Mouse (Mus musculus) cerebellum, postnatal 10 days (tissue): ENCODE measurements at regions not wholly inside any gene's neighbourhood (a gene's known extent, or its start where the extent isn't known, plus 50 kb on each side); places are given as distances from the start of the nearest gene placed in this dataset.

Experiments used
- DNase-seq, 2 experiments: peaks; one replicate each; pipeline ENCODE4 v3.0.0; 2021; ENCODE audit warnings: mixed read lengths in 2 of 2

DNA sequence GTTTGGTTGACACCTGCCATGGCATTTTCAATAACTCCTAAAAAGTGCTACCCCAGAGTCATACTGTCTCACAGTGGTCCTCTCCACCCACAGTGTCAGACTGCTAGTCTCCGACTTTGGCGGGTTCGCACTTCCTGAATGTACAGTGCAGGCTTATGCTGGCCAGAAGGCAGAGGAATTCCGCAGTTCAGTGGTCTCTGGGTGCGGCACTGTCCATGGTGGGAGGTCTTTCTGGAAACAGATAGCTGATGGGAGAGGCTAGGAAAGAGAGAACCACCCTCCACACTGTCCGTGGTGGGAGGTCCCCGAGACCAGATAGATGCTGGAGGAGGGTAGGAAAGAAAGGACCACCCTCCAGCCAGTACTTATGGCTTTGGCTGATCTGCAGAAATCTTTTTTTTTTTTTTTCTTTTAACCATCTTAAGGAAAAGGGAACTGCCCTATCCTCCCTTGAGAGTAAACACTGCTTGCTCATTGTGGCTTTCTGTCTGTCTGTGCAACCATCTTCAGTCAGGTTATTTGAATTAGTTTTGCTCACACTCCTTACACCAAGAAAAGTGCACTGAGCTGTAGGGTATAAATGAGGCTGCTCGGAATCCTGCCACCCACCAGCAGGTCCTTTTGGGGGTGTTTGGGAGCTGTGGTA lies 227.2 kb downstream of the Kcnrg start:
- DNase-seq, result no peak

DNA sequence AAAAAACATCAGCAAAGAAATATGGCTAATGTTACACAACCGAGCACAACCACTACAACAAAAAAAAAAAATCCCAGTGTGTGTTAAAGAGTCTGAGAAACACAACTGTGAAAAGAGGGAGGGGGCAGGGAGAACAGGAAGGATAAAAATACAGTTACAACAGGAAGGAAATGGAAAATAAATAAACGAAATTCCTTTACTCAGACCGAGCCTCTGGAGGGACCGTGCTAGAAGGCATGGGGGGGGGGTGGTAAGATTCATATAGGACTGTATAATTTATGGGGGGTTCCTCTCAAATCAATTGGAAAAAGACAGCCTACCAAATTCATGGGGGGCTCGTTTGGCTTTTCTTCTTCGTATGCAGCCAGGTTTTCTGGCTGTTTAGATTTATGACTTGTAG lies 228.5 kb downstream of the Kcnrg start:
- DNase-seq, result no peak

DNA sequence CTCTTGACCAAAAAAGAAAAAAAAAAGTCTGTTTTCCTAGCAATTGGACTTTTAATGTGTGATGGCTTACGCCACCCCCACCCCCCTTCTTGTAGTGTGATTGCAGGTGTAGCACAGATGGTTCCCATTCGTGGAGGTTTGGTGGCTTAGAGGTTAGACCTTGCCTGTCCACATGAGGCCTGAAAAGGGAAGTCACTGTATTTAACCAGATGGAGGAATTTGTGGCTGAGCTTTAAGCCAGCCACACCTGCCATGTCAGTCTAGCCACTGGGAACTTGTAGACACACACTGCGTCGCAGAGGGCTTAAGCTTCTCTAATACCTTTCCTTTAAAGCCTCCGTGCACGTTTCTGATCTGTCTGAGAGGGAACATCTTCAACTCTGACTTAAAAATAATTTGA lies 229.0 kb downstream of the Kcnrg start:
- no peak for DNase-seq

DNA sequence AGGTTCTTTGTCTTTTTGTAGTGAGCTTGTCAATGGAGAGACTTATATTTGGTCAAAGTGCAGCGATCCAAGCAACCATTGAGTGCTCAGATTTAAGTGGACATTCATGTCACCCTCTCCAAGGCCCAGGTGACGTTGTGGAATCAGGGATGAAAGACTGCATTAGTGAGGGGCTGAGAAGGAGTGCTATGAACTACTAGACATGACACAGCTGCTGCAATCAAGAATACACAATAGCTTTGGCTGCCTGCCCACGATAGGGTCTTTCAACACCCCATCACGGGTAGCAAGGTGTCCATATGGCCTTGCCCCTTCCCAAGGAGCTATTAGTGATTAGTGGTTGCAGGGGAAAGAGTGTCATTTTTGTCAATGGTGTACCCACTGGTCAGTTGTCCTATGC lies 229.7 kb downstream of the Kcnrg start:
- no peak for DNase-seq

DNA sequence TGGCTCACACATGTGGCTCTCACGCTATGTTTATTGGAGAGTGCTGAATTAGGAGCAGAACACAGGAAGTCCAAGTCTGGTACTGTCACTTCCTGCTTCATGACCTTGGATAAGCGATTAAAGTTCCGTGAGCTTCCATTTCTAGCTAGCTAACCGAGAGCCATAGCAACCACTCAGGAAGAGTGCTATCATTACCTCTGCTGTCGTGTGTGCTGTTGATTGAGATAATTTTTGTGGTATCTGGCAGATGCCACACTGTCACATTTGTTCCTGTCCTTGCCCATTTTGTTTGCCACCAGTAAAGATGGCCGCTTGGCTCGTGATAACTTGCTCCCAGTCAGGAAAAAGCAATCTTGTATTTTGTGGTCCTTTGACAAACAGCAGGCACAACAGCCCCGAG lies 230.6 kb downstream of the Kcnrg start:
- DNase-seq, result no peak

DNA sequence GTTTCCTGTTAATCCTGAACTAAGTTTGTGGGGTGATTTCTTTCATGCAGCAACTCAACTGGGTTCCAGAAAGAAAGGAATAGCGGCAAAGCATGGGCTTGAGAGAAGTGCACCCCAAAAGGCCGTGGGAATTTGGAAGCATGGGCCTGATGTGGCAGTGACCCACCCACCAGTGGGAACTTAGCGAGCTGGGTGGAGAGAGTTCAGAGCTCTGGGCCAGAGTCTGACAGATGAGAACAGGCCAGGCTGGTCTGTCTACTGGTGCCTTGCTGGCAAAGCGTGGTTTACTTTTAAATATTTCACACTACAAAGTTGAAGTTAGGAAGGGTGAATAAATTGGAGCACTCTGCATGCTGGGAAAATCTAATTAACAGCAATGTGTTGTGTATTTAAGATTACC lies 235.2 kb downstream of the Kcnrg start:
- DNase-seq, result no peak

DNA sequence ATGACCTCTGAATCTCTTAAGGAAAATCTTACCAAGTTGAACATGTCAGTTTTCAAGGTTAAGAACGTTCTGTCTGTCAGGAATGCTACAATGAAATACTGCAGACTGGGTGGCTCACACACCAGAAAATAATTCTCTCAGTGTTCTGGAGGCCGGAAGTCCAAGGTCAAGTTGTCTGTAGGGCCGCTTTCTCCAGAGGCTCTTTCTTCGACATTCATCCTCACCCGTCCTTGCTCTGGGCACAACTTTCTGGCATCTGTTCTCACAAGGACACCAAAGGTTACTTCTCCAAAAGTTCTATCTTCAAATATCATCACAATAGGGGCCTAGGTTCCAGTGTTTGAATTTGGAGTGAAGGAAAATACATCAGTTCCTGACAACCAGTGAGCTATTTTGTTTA lies 239.2 kb downstream of the Kcnrg start:
- DNase-seq, result no peak

DNA sequence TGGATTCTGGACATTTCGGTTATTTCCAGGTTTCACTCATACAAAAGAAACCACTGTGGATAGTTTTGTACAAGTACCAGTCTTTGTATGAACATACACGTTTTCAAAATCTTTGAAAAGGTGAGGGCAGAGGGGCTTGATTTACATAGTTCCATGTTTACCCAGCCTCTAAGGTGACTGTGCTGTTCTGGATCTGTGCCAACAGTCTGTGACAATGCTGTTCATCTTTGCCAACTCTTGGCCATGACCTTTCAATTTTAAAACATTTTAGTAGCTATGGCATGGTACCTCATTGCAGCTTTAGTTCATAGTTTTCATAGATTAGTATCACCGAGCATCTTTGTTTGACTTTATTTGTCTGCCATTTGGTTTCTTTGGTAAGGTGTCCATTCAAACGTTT lies 243.0 kb downstream of the Kcnrg start:
- peak in 1 of 2 experiments; percentile 8 for DNase-seq

DNA sequence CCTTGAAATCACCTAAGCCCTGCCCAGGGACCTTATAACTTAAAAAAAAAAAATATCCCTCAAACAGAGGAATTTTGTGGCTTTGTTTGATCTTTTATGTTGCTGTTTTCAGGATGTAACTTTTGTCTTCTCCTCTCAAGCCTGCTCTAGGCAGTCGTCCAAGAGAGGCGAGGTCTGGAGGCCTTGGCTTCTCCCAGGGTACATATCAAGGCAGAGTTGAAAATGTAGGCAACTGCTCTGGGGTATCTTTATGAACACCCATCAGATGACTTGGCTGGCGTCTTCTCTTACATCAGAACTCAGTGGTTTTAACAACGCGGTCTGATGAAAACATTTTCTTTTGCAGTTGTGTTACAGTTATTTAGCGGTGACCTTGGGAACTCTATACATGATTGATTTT lies 250.4 kb downstream of the Kcnrg start:
- DNase-seq, result peak in 1 of 2 experiments; percentile 19

DNA sequence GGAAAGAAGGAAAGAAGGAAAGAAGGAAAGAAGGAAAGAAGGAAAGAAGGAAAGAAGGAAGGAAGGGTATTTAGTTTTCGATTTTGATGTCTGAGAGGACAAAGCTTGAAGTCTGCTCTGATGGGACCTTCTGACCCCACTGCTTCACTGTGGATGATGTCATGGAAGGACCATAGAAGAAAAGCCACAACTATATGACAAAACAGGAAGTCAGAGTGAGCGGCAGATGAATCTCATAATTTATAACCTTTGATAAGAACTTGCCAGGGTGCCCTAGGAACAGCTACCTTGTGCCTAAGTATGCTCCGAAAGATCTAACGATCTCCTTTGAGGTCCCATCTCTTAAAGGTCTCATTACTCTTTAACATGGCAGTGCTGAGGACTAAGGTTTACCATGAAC lies 253.4 kb downstream of the Kcnrg start:
- no peak for DNase-seq

DNA sequence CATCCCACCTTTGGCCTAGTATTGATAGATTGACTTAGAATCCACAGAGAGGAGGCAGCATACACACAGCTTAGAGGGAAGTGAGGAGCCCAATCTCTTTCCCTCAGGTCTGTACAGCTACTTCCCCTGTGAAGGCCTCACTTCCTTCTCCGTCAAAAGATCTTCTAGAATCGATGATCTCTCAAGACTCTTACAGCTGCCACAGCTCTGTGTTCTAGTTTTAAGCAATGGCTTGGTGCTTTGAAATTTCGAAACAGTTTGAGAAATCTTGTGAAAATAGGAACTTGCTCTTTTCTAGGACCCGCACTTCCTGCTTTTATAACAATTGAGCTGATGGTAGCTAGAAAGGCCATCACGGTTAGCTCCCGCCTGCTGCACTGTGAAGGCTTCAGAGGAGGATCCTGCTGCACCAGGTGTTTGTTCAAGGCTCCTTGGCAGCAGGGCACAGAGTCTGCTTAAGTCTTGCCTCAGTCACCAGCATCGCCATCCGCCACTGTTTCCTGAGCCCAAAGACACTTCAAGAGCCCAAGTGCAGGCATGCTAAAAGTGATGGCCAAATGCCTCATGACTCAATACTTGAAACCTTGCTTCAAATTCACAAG lies 254.2 kb downstream of the Kcnrg start:
- DNase-seq, result no peak

DNA sequence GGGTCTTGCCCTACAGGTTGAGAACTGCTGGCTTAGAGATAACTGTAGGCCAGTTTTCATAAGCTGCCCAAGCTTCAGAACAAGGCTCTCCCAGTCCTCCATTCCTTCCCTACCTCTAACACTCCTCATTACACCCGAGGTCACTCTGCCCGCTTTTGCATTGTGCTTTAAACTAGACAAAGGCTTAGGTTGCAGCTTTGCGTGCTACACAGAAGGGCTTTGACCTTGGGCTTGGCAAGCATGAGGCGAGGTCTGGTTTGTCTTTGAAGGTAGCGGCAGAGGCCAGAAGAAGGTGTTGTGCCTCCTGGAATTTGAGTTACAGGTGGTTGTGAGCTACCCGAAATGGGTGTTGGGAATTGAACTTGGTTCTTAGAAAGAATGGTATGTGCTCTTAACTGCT lies 255.7 kb downstream of the Kcnrg start:
- no peak for DNase-seq

DNA sequence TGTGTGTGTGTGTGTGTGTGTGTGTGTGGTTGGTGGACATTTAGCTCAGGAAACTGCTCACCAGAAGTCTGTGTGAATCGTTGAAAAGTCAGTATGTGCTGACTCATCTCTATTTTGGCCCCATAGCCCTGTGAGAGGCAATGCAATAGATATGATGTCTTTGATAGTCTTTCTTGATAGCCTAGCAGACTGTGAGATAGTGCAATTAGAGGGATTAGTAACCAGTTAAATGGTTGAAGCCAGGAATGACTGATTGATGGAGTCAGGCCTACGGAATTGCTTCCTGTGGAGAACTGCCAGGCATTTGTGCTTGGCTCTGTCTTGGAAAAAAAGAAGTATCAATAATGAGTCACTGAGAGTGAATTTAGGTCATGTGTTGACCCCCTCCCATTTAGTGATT lies 256.2 kb downstream of the Kcnrg start:
- DNase-seq, result no peak

DNA sequence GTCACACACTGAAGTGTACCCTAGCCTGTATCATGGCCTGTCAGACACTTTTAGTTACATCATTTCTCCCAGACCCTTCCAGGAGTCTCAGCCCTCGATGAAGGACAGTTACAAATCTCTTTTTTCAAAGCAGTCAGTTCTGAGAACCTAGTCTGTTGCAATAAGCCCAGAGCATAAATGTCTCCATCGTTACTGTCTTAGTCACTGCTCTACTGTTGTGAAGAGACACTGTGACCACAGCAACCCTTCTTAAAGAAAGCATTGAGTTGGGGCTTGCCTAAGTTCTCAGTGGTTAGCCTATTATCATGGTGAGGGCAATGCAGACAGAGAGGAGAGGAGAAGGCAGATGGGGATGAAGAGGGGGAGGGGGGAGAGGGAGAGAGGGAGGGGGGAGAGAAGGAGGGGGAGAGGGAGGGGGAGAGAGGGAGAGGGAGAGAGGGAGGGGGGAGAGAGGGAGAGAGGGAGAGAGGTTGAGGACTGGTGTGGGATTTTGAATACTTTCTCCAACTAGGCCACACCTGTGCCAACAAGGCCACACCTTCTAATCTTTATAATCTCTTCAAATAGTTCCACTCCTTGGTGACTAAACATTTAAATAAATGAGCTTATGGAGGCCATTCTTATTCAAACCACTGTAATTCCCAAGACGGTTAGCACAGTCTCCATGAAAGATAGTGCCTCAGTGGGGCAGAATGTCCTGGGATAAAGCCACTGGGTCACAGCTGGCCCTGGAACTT lies 259.4 kb downstream of the Kcnrg start:
- DNase-seq, result no peak

DNA sequence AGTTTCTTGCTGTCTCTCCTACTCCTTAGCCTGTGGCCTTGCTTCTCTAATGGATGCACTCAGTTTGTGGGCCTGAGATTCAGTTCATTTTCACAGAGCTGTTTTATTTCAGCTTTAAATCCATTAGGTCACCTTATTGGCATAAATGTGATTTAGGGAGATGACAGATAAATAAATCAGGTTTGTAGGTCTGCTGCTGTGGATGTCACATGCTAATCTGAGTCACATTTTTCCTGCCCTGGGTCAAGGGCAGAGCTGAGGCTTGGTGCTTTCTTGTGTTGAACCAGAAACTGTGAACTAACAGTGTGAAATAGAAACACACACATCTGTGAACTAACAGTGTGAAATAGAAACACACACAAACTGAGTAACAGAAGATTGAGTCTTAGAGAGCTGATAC lies 266.9 kb downstream of the Kcnrg start:
- no peak for DNase-seq

DNA sequence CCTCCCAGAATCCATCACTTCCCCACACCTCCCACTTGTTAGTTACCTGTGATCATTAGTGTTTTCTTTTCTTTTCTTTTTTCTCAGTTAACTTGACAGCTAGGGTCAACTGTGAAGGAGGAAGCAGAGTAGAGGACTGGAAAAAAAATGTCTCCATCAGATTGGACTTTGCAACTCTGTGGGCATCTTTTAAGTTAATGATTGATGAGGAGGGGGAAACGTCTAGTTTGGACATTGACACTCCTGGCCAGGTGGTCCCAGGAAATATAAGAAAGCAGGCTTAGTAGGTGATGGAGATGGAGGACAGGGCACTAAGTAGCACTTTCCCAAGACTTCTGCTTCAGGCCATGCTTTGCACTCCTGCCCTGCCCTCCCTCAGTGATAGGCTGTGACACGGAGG lies 272.2 kb downstream of the Kcnrg start:
- no peak for DNase-seq

DNA sequence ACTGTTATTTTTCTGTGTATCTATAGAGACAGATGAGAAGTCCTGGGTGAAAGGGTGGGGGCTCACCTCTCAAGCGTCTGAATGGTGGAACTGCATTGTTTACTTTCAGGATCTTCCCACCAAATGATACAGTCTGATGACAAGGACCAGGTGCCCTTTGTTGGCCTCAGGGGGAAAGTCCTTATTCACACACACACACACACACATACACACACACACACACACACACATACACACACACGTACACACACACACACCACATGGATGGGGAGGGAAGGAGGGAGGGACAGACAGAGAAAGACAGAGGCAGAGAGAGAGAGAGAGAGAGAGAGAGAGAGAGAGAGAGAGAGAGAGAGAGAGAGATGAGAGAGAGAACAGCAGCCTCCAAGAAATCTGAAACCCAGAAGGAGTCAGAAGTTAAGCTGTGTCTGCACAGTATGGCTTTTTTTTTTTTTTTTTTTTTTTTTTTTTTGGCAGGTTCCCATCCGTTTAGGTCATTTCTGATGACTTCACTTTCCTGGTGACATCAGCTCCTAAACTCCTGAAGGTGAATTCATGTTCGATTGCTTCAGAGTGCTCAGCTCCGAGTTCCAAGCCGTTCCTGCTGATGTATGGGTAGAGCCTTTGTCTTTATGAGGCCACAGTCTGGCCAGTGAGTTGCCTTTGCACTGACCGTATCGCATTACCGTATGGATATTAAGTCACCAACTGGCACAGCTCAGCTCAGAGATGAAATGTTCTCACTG lies 273.4 kb downstream of the Kcnrg start:
- no peak for DNase-seq

DNA sequence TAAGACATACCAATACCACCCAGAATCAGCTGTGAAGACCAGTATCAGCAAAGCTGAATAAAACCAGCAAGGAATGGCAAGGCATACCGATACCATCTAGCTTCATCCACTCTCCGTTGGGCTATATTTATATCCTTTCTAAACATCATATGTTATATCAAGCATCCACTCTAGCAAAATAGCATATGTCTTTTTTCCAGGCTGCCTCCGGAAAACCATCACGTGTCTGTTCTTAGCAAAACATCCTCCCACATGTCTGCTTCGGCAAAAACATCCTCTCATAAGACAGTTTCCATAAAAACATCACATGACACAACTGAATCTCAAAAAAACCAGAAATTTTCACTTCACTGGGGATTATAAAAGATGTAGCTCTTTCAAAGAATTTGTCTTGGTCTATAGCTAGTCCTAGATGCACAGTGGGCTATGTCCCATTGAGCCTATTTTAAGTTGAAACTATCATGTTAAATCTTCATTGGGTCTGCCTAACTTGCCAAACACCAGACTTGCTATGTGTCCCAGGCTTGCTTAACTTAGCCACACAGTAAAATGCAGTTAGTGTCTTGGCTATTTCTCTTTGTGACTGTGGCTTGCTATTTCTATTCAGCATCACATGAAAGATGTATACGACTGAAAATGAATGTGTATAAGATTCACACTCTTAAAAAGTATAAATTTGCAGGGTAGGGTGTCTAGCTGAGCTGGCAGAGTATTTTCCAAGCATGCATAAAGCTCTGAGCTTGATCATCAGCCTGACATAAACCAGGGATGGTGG lies 278.2 kb downstream of the Kcnrg start:
- no peak for DNase-seq

DNA sequence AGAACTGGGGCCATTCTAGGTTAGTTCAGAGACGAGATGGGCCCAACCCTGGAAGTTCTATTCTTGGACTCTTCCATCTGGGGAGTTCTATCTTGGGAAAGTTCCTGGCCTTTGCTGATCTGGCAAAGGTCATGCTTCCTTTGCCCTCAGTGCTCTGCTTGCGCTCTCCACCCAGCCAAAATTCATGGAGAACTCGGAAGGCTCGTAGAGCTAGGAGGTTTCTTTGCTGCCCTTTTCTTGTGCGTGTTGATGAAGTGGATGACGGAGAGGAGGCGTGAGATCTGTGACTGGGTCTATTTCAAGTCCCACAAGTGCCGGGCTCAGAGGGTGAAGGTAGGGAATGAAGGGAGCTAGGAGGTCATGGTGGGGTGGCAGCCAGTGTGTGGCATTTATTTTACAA lies 282.4 kb downstream of the Kcnrg start:
- DNase-seq, result no peak

DNA sequence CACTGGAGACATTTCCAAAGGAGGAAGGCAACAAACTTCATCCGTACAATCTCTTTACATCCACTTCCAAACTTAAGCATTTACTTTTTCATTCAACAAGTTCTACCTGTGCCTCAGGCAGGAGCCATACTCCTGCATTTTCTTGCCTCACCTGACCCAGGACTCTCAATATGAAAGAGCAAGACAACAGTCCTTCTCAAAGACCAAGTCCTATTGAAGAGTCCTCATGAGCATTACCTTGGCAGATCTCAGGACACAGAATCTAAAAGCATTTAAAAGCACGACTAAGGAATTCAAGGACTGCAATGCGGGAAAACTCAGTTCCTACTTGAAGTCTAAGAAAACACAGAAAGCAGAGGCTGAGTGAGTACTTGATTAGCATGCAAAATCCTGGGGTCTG lies 286.5 kb downstream of the Kcnrg start:
- no peak for DNase-seq

DNA sequence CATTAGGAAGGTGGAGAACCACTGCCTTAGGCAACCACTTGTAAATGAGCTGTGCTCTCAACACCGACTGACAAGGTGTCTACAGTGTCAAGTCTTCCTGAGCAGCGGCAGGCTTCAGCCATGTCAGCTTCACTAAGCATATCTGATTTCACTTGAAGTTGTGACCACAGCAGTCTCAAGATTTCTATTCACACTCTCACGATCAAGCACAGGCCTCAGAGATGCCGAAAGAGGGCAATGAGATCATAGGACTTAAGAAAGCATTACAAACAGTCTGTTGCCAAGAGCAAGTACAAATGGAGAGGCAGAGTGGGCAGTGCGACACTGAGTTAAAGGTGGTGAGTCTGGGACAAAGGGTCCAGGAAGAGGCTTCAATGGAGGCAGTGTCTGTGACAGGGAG lies 289.6 kb downstream of the Kcnrg start:
- DNase-seq, result no peak

DNA sequence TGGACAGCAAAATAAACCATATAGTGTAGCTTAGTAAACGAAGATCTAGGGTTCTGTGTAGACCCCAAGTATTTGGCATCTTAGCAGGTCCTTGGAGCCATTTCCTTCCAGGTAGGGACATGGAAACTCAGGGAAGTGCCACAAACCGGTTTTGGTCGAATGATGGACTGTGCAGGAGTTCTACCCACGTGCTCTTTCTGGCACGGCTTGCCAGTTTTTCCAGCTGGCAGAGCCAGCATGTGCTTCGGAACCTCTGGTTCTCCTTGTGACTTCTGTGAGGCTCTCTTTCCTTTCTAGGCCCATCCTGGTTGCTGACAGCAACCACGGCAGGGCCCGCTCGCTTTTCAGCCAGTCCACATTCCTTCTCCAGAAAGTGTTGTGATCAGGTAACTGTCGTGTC lies 291.4 kb downstream of the Kcnrg start:
- DNase-seq, result no peak
